Mouse (Mus musculus) neural tube, embryonic 15.5 days (tissue): ENCODE data around the gene Slc38a6. TPM values are rescaled to one million over a fixed set of nuclear protein-coding genes. Genes with fewer than 3 reads are reported as not detected.

ENCODE experiments used
- ATAC-seq: fragments of 200-750 bp; cut with Nextera tagmentation; 2 replicates; pipeline ENCODE4 v1.8.0; 2017; ENCODE audit warnings: mild to moderate bottlenecking, moderate TSS enrichment, moderate library complexity; ENCODE audit not compliant: low FRiP score
- H3K27ac ChIP-seq: fragments of 300-500 bp; sonication (generic); replicated peaks from 2 replicates; pipeline ENCODE4 v1.5.1; 2015; ENCODE audit warnings: mild to moderate bottlenecking, inconsistent platforms
- H3K27me3 ChIP-seq: fragments of 300-500 bp; sonication (generic); replicated peaks from 2 replicates; pipeline ENCODE4 v1.6.1; 2015; ENCODE audit warnings: inconsistent platforms
- H3K36me3 ChIP-seq: fragments of 300-500 bp; sonication (generic); 2 replicates; pipeline ENCODE4 v1.6.1; 2015; ENCODE audit warnings: inconsistent platforms
- H3K4me1 ChIP-seq: fragments of 300-500 bp; sonication (generic); 2 replicates; pipeline ENCODE4 v1.6.1; 2015; ENCODE audit warnings: inconsistent platforms
- H3K4me2 ChIP-seq: fragments of 300-500 bp; sonication (generic); 2 replicates; pipeline ENCODE4 v1.6.1; 2015; ENCODE audit warnings: inconsistent platforms, mild to moderate bottlenecking, moderate library complexity
- H3K4me3 ChIP-seq: fragments of 300-500 bp; sonication (generic); replicated peaks from 2 replicates; pipeline ENCODE4 v1.5.1; 2015; ENCODE audit warnings: mild to moderate bottlenecking, inconsistent platforms
- H3K9ac ChIP-seq: fragments of 300-500 bp; sonication (generic); replicated peaks from 2 replicates; pipeline ENCODE4 v1.6.1; 2015; ENCODE audit warnings: mild to moderate bottlenecking, inconsistent platforms
- H3K9me3 ChIP-seq: fragments of 300-500 bp; sonication (generic); replicated peaks from 2 replicates; pipeline ENCODE4 v1.6.1; 2016; ENCODE audit warnings: inconsistent platforms
- WGBS: fragments of 180-500 bp; shearing (Covaris S2); methylation state at CpG from one replicate; pipeline ENCODE4 v1.1.7; 2015; ENCODE audit warnings: mixed read lengths; 5-methylcytosine and 5-hydroxymethylcytosine counted together
- polyA plus RNA-seq: library from polyadenylated mRNA; unstranded; fragments of >200 nt; fragmentation: Nextera tagmentation; extraction: Ambion mirVana; gene quantifications from 2 replicates; pipeline ENCODE4 v1.2.1, GENCODE M21; 2015

Gene Slc38a6
- polyA plus RNA-seq = 10.3 and 11.3 TPM in 2 replicates

GRCm38 (mm10) chr12:73286287-73287092 is at the start of gene Slc38a6, which contains the start of gene Trmt5:
TSS of gene Slc38a6 (plus strand) at chr12:73286779.
TSS of gene Trmt5 (minus strand) at chr12:73286710.
- no peaks in the 10 kb centered on the region for H3K27me3 ChIP-seq
- peak; percentile 97 for ATAC-seq
- WGBS = under 1% methylated on average over 53 of the region's 53 CpGs

GRCm38 (mm10) chr12:73241960-73242359 is 44.6 kb upstream of the Slc38a6 start:
- no peak overlapping the region for H3K4me2 ChIP-seq
- no peaks in the 10 kb centered on the region for H3K27me3 ChIP-seq
- H3K9me3 ChIP-seq = no peaks in the 10 kb centered on the region
- H3K36me3 ChIP-seq = no peaks in the 10 kb centered on the region
- H3K4me3 ChIP-seq = no peak overlapping the region
- peak overlapping the region; percentile 43; the same call in 1 of the 2 replicates for H3K27ac ChIP-seq
- WGBS = 28% methylated on average over 10 of the region's 10 CpGs
- peak; percentile 50; the same call in 1 of the 2 replicates for ATAC-seq
- 0 out of 2 replicates have a peak, but pooled peaks cover 6% of the 10 kb centered on the region for H3K4me1 ChIP-seq
- H3K9ac ChIP-seq = no peak overlapping the region

More at GRCm38 (mm10) chr12:73286287-73287092, at the start of gene Slc38a6, which contains the start of gene Trmt5:
- Histone ChIP-seq H3K4me1 (peaks cover 43% of the 10 kb centered on the region), H3K9me3 (no peaks in the 10 kb centered on the region), H3K9ac (peak within 1 kb of the TSS; percentile 91), H3K36me3 (peaks cover 15% of the 10 kb centered on the region), H3K27ac (peak within 1 kb of the TSS; percentile 87), H3K4me2 (peak within 1 kb of the TSS; percentile 80), H3K4me3 (peak within 1 kb of the TSS; percentile 88)

GRCm38 (mm10) chr12:73245687-73246086 is 40.9 kb upstream of the Slc38a6 start:
- 0 out of 2 replicates have a peak, but pooled peaks cover 6% of the 10 kb centered on the region for H3K4me1 ChIP-seq
- H3K27ac ChIP-seq = no peak overlapping the region
- WGBS = 77% methylated on average over 5 of the region's 5 CpGs
- no peak overlapping the region for H3K4me3 ChIP-seq
- no peaks in the 10 kb centered on the region for H3K36me3 ChIP-seq
- H3K27me3 ChIP-seq = no peaks in the 10 kb centered on the region
- no peaks in the 10 kb centered on the region for H3K9me3 ChIP-seq
- H3K4me2 ChIP-seq = no peak overlapping the region
- H3K9ac ChIP-seq = no peak overlapping the region
- ATAC-seq = no peak

- H3K27me3 ChIP-seq = no peaks in the 10 kb centered on the region
- no peak overlapping the region for H3K4me3 ChIP-seq
- ATAC-seq = no peak
- H3K4me1 ChIP-seq = no peaks in the 10 kb centered on the region
- 74% methylated on average over 2 of the region's 2 CpGs for WGBS
- H3K36me3 ChIP-seq = no peaks in the 10 kb centered on the region
- no peak overlapping the region for H3K9ac ChIP-seq
- H3K9me3 ChIP-seq = 0 out of 2 replicates have a peak, but pooled peaks cover 2% of the 10 kb centered on the region
- no peak overlapping the region for H3K4me2 ChIP-seq
- H3K27ac ChIP-seq = no peak overlapping the region
Observed at GRCm38 (mm10) chr12:73255006-73255405, 31.6 kb upstream of the Slc38a6 start.

- WGBS = 97% methylated on average over 6 of the region's 6 CpGs
- H3K27ac ChIP-seq = no peak overlapping the region
- no peaks in the 10 kb centered on the region for H3K27me3 ChIP-seq
- H3K36me3 ChIP-seq = no peaks in the 10 kb centered on the region
- ATAC-seq = no peak
- no peak overlapping the region for H3K4me3 ChIP-seq
- no peak overlapping the region for H3K4me2 ChIP-seq
- no peak overlapping the region for H3K9ac ChIP-seq
- no peaks in the 10 kb centered on the region for H3K4me1 ChIP-seq
- 0 out of 2 replicates have a peak, but pooled peaks cover 2% of the 10 kb centered on the region for H3K9me3 ChIP-seq
Observed at GRCm38 (mm10) chr12:73259269-73259668, 27.3 kb upstream of the Slc38a6 start.

- Histone ChIP-seq H3K4me3 (no peak overlapping the region), H3K9ac (no peak overlapping the region), H3K36me3 (no peaks in the 10 kb centered on the region), H3K27ac (no peak overlapping the region), H3K9me3 (0 out of 2 replicates have a peak, but pooled peaks cover 2% of the 10 kb centered on the region), H3K4me1 (no peaks in the 10 kb centered on the region), H3K4me2 (no peak overlapping the region), H3K27me3 (no peaks in the 10 kb centered on the region)
- no peak for ATAC-seq
- WGBS = 88% methylated on average over 1 of the region's 1 CpGs
Observed at GRCm38 (mm10) chr12:73260339-73260738, 26.2 kb upstream of the Slc38a6 start.

GRCm38 (mm10) chr12:73265381-73265978 is 21.1 kb upstream of the Slc38a6 start:
- WGBS = 86% methylated on average over 3 of the region's 3 CpGs
- H3K4me1 ChIP-seq = no peaks in the 10 kb centered on the region
- H3K27ac ChIP-seq = no peak overlapping the region
- H3K27me3 ChIP-seq = no peaks in the 10 kb centered on the region
- H3K4me3 ChIP-seq = no peak overlapping the region
- no peak overlapping the region for H3K4me2 ChIP-seq
- no peaks in the 10 kb centered on the region for H3K9me3 ChIP-seq
- no peak for ATAC-seq
- no peak overlapping the region for H3K9ac ChIP-seq
- no peaks in the 10 kb centered on the region for H3K36me3 ChIP-seq

GRCm38 (mm10) chr12:73266597-73266996 is 20.0 kb upstream of the Slc38a6 start:
- Histone ChIP-seq H3K36me3 (no peaks in the 10 kb centered on the region), H3K4me3 (no peak overlapping the region), H3K27me3 (no peaks in the 10 kb centered on the region), H3K4me2 (no peak overlapping the region), H3K27ac (no peak overlapping the region), H3K4me1 (no peaks in the 10 kb centered on the region; the same call in 1 of the 2 replicates), H3K9me3 (no peaks in the 10 kb centered on the region), H3K9ac (no peak overlapping the region)
- no peak for ATAC-seq
- 83% methylated on average over 1 of the region's 1 CpGs for WGBS

- H3K9ac ChIP-seq = no peak overlapping the region
- no peak for ATAC-seq
- H3K4me3 ChIP-seq = no peak overlapping the region
- H3K27ac ChIP-seq = no peak overlapping the region
- no peak overlapping the region for H3K4me2 ChIP-seq
- no peaks in the 10 kb centered on the region; the same call in 1 of the 2 replicates for H3K4me1 ChIP-seq
- H3K27me3 ChIP-seq = no peaks in the 10 kb centered on the region
- WGBS = 87% methylated on average over 1 of the region's 1 CpGs
- no peaks in the 10 kb centered on the region for H3K9me3 ChIP-seq
- no peaks in the 10 kb centered on the region for H3K36me3 ChIP-seq
Observed at GRCm38 (mm10) chr12:73268497-73268896, 18.1 kb upstream of the Slc38a6 start.

GRCm38 (mm10) chr12:73269531-73269930 is 17.0 kb upstream of the Slc38a6 start:
- no peak overlapping the region for H3K4me2 ChIP-seq
- H3K27me3 ChIP-seq = no peaks in the 10 kb centered on the region
- no peak overlapping the region for H3K4me3 ChIP-seq
- no peak for ATAC-seq
- 87% methylated on average over 3 of the region's 3 CpGs for WGBS
- no peaks in the 10 kb centered on the region; the same call in 1 of the 2 replicates for H3K4me1 ChIP-seq
- peaks cover 5% of the 10 kb centered on the region; the same call in 1 of the 2 replicates for H3K36me3 ChIP-seq
- H3K9me3 ChIP-seq = no peaks in the 10 kb centered on the region
- H3K27ac ChIP-seq = no peak overlapping the region
- no peak overlapping the region for H3K9ac ChIP-seq

GRCm38 (mm10) chr12:73269933-73270332 is 16.6 kb upstream of the Slc38a6 start:
- Histone ChIP-seq H3K27me3 (no peaks in the 10 kb centered on the region), H3K27ac (no peak overlapping the region), H3K4me1 (no peaks in the 10 kb centered on the region; the same call in 1 of the 2 replicates), H3K36me3 (peaks cover 9% of the 10 kb centered on the region; the same call in 1 of the 2 replicates), H3K9me3 (no peaks in the 10 kb centered on the region), H3K4me3 (no peak overlapping the region), H3K9ac (no peak overlapping the region), H3K4me2 (no peak overlapping the region)
- ATAC-seq = no peak
- 67% methylated on average over 4 of the region's 4 CpGs for WGBS
